9 mouse cellular contexts compared by ENCODE assay signal in the genomic region with DNA sequence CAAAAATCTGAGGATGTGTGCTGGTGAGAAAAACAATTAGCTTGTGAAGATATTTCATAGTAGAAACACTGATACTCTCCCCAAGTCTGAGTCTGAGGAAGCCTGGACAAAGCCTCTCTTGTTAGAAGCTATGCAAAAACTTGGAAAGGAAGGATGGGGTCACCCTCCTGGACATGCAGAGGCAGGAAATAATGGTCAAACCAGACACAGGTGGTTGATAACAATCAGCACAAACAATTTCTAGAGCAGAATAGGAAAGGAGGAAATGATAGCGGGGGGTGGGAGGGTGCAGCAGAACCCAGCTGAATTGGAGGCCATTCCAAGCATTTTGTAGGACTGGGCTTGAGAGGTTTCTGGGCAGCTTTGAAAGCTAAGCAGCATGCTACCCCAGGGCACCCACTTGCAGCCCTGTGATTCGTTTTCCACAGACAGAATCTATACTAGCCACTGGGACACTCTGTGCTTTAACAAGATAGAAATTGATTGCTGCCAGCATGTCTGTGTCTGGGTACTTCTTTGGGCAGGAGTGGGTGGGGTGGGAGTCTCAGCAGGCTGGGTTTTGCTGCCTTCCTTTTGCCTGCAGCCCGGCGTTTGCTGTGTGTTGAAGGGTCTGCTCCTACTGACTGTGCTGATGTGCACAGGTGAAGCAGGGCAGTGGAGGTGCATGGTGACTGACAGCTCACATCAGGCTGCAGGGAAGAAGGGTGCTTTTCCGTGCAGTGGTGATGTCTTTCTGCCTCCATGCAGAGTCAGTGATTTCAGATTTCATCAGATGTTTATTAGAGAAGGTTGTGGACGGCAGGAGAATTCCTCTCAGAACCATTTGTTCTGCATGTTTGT. TPM values are rescaled to one million over a fixed set of nuclear protein-coding genes. Genes with fewer than 3 reads are reported as not detected.
DNase-seq lines count a peak whose midpoint lies in the region; ATAC-seq and TF ChIP-seq lines count a peak whose summit lies in the region.
"Had no signal": no experiment of that assay in that cellular context is flagged by ENCODE, and none has a peak within 500 bp of the region (broad histone marks: within the 10 kb centered on the region; RNA-seq: fewer than 3 reads in every experiment).

No protein-coding gene starts in this region.

- WGBS in heart, embryonic 15.5 days: 35% methylated on average over 6 of the region's 6 CpGs
- 65% methylated on average over 6 of the region's 6 CpGs for WGBS in forebrain, embryonic 14.5 days
- WGBS in limb, embryonic 15.5 days: 40% methylated on average over 6 of the region's 6 CpGs
- 37% methylated on average over 6 of the region's 6 CpGs for WGBS in cerebellum, adult 2 months

- H3K9ac ChIP-seq in heart, embryonic 15.5 days: no peak overlapping the region
- 0 out of 2 replicates have a peak overlapping the region, but pooled peaks have one; percentile 32 for H3K9ac ChIP-seq in forebrain, embryonic 14.5 days (ENCODE audit: low read length)
- H3K9ac ChIP-seq in limb, embryonic 15.5 days: no peak overlapping the region

- intact Hi-C loops in left cerebral cortex, postnatal 10 days (cut with DNase I): no loop called here

- peaks cover 17% of the 10 kb centered on the region for H3K4me1 ChIP-seq in heart, embryonic 15.5 days (replicated peaks)
- peaks cover 14% of the 10 kb centered on the region for H3K4me1 ChIP-seq in forebrain, embryonic 14.5 days (ENCODE audit: control insufficient read depth, insufficient read depth, low read length)
- H3K4me1 ChIP-seq in limb, embryonic 15.5 days: peaks cover 14% of the 10 kb centered on the region
- peaks cover 25% of the 10 kb centered on the region for H3K4me1 ChIP-seq in cerebellum, adult 2 months (ENCODE audit: control insufficient read depth, insufficient read depth, low read length)

- no peak for TF ChIP-seq CTCF in cerebellum, adult 2 months (IDR thresholded peaks at IDR 0.05; ENCODE audit: borderline replicate concordance, insufficient read depth, low read depth, low read length)

- H3K4me2 ChIP-seq in heart, embryonic 15.5 days: peak overlapping the region; percentile 7; the same call in 1 of the 2 replicates
- H3K4me2 ChIP-seq in forebrain, embryonic 14.5 days (ENCODE audit: low read length): no peak overlapping the region
- H3K4me2 ChIP-seq in limb, embryonic 15.5 days: no peak overlapping the region

- peaks cover 19% of the 10 kb centered on the region; the same call in 1 of the 2 replicates for H3K36me3 ChIP-seq in heart, embryonic 15.5 days
- H3K36me3 ChIP-seq in forebrain, embryonic 14.5 days (ENCODE audit: control insufficient read depth, insufficient read depth, low read length): 0 out of 2 replicates have a peak, but pooled peaks cover 5% of the 10 kb centered on the region
- H3K36me3 ChIP-seq in limb, embryonic 15.5 days: peaks cover 34% of the 10 kb centered on the region

- no peak for ATAC-seq in heart, embryonic 15.5 days (replicated peaks; ENCODE audit: insufficient number of reproducible peaks, insufficient read depth, low FRiP score, low read depth)
- ATAC-seq in forebrain, embryonic 14.5 days: peak; percentile 31; the same call in 1 of the 2 replicates
- no peak for ATAC-seq in limb, embryonic 15.5 days (ENCODE audit: insufficient number of reproducible peaks, low FRiP score, low TSS enrichment, low read depth)

- H3K27ac ChIP-seq in heart, embryonic 15.5 days: peak overlapping the region; percentile 43
- H3K27ac ChIP-seq in forebrain, embryonic 14.5 days (ENCODE audit: low read depth, low read length): peak overlapping the region; percentile 63; the same call in 1 of the 2 replicates
- H3K27ac ChIP-seq in limb, embryonic 15.5 days: peak overlapping the region; percentile 50; the same call in 1 of the 2 replicates
- H3K27ac ChIP-seq in cerebellum, adult 2 months (ENCODE audit: insufficient read depth, low read length): no peak overlapping the region

- H3K4me3 ChIP-seq in heart, embryonic 15.5 days: no peak overlapping the region
- no peak overlapping the region for H3K4me3 ChIP-seq in forebrain, embryonic 14.5 days (ENCODE audit: low read depth, low read length)
- H3K4me3 ChIP-seq in limb, embryonic 15.5 days: no peak overlapping the region
- H3K4me3 ChIP-seq in cerebellum, adult 2 months (replicated peaks; ENCODE audit: insufficient read depth, low read depth, low read length): no peak overlapping the region

- H3K27me3 ChIP-seq in heart, embryonic 15.5 days: no peaks in the 10 kb centered on the region
- H3K27me3 ChIP-seq in forebrain, embryonic 14.5 days (replicated peaks; ENCODE audit: control insufficient read depth, insufficient read depth, low read length): no peaks in the 10 kb centered on the region
- H3K27me3 ChIP-seq in limb, embryonic 15.5 days: no peaks in the 10 kb centered on the region
- no peaks in the 10 kb centered on the region for H3K27me3 ChIP-seq in cerebellum, adult 2 months (ENCODE audit: control insufficient read depth, insufficient read depth, low read length)

- H3K9me3 ChIP-seq in heart, embryonic 15.5 days (replicated peaks): no peaks in the 10 kb centered on the region
- H3K9me3 ChIP-seq in forebrain, embryonic 14.5 days (replicated peaks; ENCODE audit: control insufficient read depth, low read length): no peaks in the 10 kb centered on the region
- H3K9me3 ChIP-seq in limb, embryonic 15.5 days: no peaks in the 10 kb centered on the region

- DNase-seq in heart, postnatal 4 days: no peak
- DNase-seq in MN1 (ENCODE audit: low spot score): peak; percentile 68
- no peak for DNase-seq in forebrain, embryonic 14.5 days (ENCODE audit: low spot score)
- DNase-seq in cerebellum, adult 18-20 months: no peak
- DNase-seq in left cerebral cortex, postnatal 10 days (ENCODE audit: extremely low spot score in 1 of 2, low spot score in 2 of 2): no peak
- no peak for DNase-seq in cerebellum, adult 2 months
- DNase-seq: right cerebral cortex, postnatal 4 days had no signal

- no peak for TF ChIP-seq POLR2A in cerebellum, adult 2 months (IDR thresholded peaks at IDR 0.05; ENCODE audit: borderline replicate concordance, insufficient read depth, low read length)

RNA-seq across cellular contexts. Expression of a gene that starts 33.3 kb away (rescaled TPM):
- polyA plus RNA-seq in heart, embryonic 15.5 days (2015; fragmentation: Nextera tagmentation; extraction: Ambion mirVana): 8.6 and 13.7 TPM in 2 replicates
- 1 to 10 TPM; 7.1 to 7.3 TPM for total RNA-seq in heart, postnatal 4 days (2021)
- polyA plus RNA-seq in forebrain, embryonic 14.5 days (2014; fragmentation: Nextera tagmentation; extraction: Ambion mirVana): 4.8 and 5.7 TPM in 2 replicates
- polyA plus RNA-seq in limb, embryonic 15.5 days (2015; fragmentation: Nextera tagmentation; extraction: Ambion mirVana): 14.9 and 15.5 TPM in 2 replicates
- 1 to 10 TPM in 1 of 2 experiments, under 1 TPM in 1; 0.47 to 1.2 TPM for total RNA-seq in left cerebral cortex, postnatal 10 days (2021)
- 5.7 and 6.9 TPM in 2 replicates for polyA plus RNA-seq in cerebellum, adult 2 months (2012; rRNA removed)
